Mouse (Mus musculus) MEL (cell line): ENCODE data around the gene Fbxw2.

Experiments used
- CTCF ChIP-seq, 3 experiments: IDR thresholded peaks in 2 of 3; conservative IDR thresholded peaks in 1 of 3; 2 replicates each; pipeline ENCODE4 v1.5.1; 2011 to 2012; ENCODE audit warnings: low read length in 3 of 3, low read depth in 2 of 3, mild to moderate bottlenecking in 2 of 3, improper control_type of control experiment in 1 of 3, inconsistent platforms in 1 of 3, mixed read lengths in 1 of 3, moderate library complexity in 1 of 3; ENCODE audit not compliant: control insufficient read depth in 1 of 3, insufficient read depth in 1 of 3, poor library complexity in 1 of 3, severe bottlenecking in 1 of 3
- RCOR1 ChIP-seq: IDR thresholded peaks from 2 replicates; pipeline ENCODE4 v1.6.1; 2012; ENCODE audit warnings: low read depth, mild to moderate bottlenecking, inconsistent platforms, low read length, improper control_type of control experiment
- SIN3A ChIP-seq: IDR thresholded peaks from 2 replicates; pipeline ENCODE4 v1.6.1; 2012; ENCODE audit warnings: low read length, improper control_type of control experiment, inconsistent platforms
- TAL1 ChIP-seq: IDR thresholded peaks from 2 replicates; pipeline ENCODE4 v1.6.1; 2012; ENCODE audit warnings: mild to moderate bottlenecking, inconsistent platforms, low read length, moderate library complexity, mixed read lengths
- TCF12 ChIP-seq: IDR thresholded peaks from 2 replicates; pipeline ENCODE4 v1.6.1; 2014; ENCODE audit warnings: low read depth, mild to moderate bottlenecking, inconsistent platforms, low read length, improper control_type of control experiment, moderate library complexity
- UBTF ChIP-seq: IDR thresholded peaks from 2 replicates; pipeline ENCODE4 v1.6.1; 2012; ENCODE audit warnings: low read depth, mild to moderate bottlenecking, inconsistent platforms, low read length, improper control_type of control experiment, moderate library complexity, borderline replicate concordance; ENCODE audit not compliant: insufficient read depth

GRCm38 (mm10) chr2:34757341-34757740 is 68.8 kb downstream of the Fbxw2 start:
- TF ChIP-seq RCOR1: no peak
- TF ChIP-seq TAL1: no peak
- TF ChIP-seq SIN3A: no peak
- TF ChIP-seq CTCF (IDR thresholded peaks at IDR 0.05 in 2 of 3, conservative IDR thresholded peaks at IDR 0.05 in 1 of 3; ENCODE audit: control insufficient read depth in 1 of 3, insufficient read depth in 1 of 3, low read depth in 2 of 3, low read length in 3 of 3, poor library complexity in 1 of 3, severe bottlenecking in 1 of 3): no peak
- TF ChIP-seq UBTF: no peak
- no peak for TF ChIP-seq TCF12
